Mouse (Mus musculus): ENCODE results near the gene Kcnn4. TPM values are rescaled to one million over a fixed set of nuclear protein-coding genes. Genes with fewer than 3 reads are reported as not detected.

The Kcnn4 gene
- polyA plus RNA-seq, 1 experiment from 2014 or later: 3.2 TPM

DNA sequence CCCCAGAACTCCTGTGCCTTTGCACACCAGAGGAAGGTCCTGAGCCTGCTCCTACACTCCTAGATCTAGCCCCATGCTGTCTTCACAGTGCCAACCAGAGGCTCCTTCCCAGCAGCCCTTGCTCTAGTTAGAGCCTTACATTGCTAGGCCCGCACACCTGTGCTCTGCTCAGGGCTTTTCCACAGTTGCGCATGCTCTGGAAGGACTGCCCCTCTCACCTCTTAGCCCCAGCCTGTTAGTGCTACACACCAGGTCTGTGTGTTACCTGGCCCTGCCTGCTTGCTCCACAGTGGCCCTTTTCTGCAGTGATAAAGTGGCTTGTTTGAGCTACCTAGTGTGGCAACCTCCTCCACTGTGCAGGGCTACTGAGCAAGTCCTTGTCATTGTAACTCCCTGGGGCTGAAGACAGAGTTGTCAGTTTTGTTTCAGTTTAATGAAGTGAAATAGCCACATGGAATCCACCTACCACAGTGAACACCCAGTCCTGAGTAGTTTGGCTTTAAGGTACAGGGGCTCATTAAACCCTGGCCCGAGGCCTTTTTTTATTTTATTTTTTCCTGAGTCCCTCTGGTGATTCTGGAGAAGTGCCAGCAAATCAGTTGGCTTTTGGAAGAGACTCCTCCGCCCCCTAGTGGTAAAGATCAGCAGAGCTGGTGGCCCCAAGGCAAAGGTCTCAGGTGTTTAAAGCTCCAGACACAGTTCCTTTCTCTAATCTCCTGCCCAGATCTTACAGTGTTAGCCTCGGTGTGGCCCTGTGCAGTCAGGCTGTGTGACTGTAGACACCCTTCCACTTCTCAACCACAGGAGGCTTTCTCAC is 36.7 kb downstream of the Kcnn4 start:
- Histone ChIP-seq H3K27me3 (ENCODE audit: control insufficient read depth, insufficient read depth, low read depth, low read length) (no peaks in the 10 kb centered on the region), H3K4me1 (replicated peaks; ENCODE audit: control insufficient read depth, insufficient read depth, low read length) (0 out of 2 replicates have a peak, but pooled peaks cover 4% of the 10 kb centered on the region), H3K9ac (ENCODE audit: low read length) (no peak overlapping the region), H3K27ac (ENCODE audit: low read length) (0 out of 2 replicates have a peak overlapping the region, but pooled peaks have one; percentile 18), H3K4me2 (ENCODE audit: low read depth, low read length) (no peak overlapping the region), H3K36me3 (ENCODE audit: control insufficient read depth, insufficient read depth, low read length) (peaks cover 14% of the 10 kb centered on the region; the same call in 1 of the 2 replicates), H3K9me3 (ENCODE audit: control insufficient read depth, low read length) (no peaks in the 10 kb centered on the region), H3K4me3 (ENCODE audit: low read length) (no peak overlapping the region)
- WGBS: 40% methylated on average over 5 of the region's 5 CpGs
- no peak for ATAC-seq (ENCODE audit: low read depth)

DNA sequence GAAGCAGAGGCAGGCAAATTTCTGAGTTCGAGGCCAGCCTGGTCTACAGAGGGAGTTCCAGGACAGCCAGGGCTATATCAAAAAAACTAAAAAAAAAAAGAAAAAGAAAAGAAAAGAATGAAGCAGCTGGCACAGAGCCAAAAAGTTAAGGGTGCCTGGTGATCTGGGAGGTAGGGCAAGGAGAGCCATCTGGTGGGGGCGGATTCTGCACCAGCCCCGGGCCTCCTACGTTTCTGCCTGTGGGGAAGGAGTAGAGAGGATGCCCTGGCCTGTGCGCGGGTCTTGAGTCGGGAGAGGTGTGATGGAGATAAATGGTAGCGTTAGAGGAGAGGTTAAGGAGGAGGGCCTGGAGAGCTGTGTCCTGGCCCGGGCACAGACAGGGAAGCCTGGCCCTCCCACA is 38.1 kb downstream of the Kcnn4 start:
- H3K27me3 ChIP-seq (ENCODE audit: control insufficient read depth, insufficient read depth, low read depth, low read length): no peaks in the 10 kb centered on the region
- ATAC-seq (ENCODE audit: low read depth): no peak
- no peaks in the 10 kb centered on the region for H3K9me3 ChIP-seq (ENCODE audit: control insufficient read depth, low read length)
- H3K9ac ChIP-seq (ENCODE audit: low read length): no peak overlapping the region
- WGBS: 69% methylated on average over 9 of the region's 9 CpGs
- 0 out of 2 replicates have a peak, but pooled peaks cover 4% of the 10 kb centered on the region for H3K4me1 ChIP-seq (replicated peaks; ENCODE audit: control insufficient read depth, insufficient read depth, low read length)
- no peak overlapping the region for H3K4me3 ChIP-seq (ENCODE audit: low read length)
- H3K4me2 ChIP-seq (ENCODE audit: low read depth, low read length): no peak overlapping the region
- H3K27ac ChIP-seq (ENCODE audit: low read length): no peak overlapping the region
- peaks cover 8% of the 10 kb centered on the region; the same call in 1 of the 2 replicates for H3K36me3 ChIP-seq (ENCODE audit: control insufficient read depth, insufficient read depth, low read length)

DNA sequence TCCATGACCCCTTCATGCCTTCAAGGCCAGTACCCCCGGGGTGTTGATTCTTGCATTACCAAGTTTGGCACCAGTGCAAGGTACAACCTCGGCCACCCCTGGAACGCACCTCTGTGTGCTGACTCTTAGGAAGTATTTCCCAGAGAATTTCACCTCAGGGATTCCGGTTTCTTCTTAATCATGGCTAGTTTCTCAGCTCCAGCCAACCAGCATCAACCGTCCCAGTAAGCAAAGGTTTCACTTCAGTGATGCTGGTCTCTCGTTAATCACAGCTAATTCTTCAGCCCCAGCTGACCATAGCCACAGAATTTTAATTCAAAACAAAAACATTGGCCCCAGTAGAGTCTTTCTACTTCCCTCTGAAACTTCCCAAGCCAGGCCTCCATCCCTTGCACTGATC is 40.1 kb downstream of the Kcnn4 start:
- ATAC-seq (ENCODE audit: low read depth): no peak
- WGBS: 84% methylated on average over 6 of the region's 6 CpGs
- no peak overlapping the region for H3K4me2 ChIP-seq (ENCODE audit: low read depth, low read length)
- no peaks in the 10 kb centered on the region for H3K9me3 ChIP-seq (ENCODE audit: control insufficient read depth, low read length)
- 0 out of 2 replicates have a peak, but pooled peaks cover 4% of the 10 kb centered on the region for H3K4me1 ChIP-seq (replicated peaks; ENCODE audit: control insufficient read depth, insufficient read depth, low read length)
- H3K9ac ChIP-seq (ENCODE audit: low read length): no peak overlapping the region
- H3K27me3 ChIP-seq (ENCODE audit: control insufficient read depth, insufficient read depth, low read depth, low read length): no peaks in the 10 kb centered on the region
- peaks cover 4% of the 10 kb centered on the region; the same call in 1 of the 2 replicates for H3K36me3 ChIP-seq (ENCODE audit: control insufficient read depth, insufficient read depth, low read length)
- no peak overlapping the region for H3K4me3 ChIP-seq (ENCODE audit: low read length)
- no peak overlapping the region for H3K27ac ChIP-seq (ENCODE audit: low read length)

DNA sequence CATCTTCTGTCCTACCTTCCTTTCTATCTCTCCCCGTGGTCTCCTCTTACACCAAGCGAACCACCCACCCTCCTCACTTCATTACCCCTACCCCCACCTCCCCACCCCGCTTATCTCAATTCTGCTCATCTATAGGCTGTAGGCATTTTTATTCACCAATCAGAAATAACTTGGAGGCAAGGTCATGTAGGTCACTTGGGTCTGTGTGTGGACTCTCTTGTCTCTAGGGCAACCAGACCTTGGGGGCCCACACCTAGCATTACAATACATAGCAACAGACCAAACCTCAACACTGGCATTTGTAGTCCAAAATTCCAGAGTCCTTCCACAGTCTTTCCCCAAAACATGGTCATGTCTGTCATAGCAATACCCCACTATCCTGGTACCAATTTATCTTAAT is 40.8 kb downstream of the Kcnn4 start:
- Histone ChIP-seq H3K4me1 (replicated peaks; ENCODE audit: control insufficient read depth, insufficient read depth, low read length) (0 out of 2 replicates have a peak, but pooled peaks cover 4% of the 10 kb centered on the region), H3K9me3 (ENCODE audit: control insufficient read depth, low read length) (no peaks in the 10 kb centered on the region), H3K36me3 (ENCODE audit: control insufficient read depth, insufficient read depth, low read length) (peaks cover 2% of the 10 kb centered on the region; the same call in 1 of the 2 replicates), H3K27me3 (ENCODE audit: control insufficient read depth, insufficient read depth, low read depth, low read length) (no peaks in the 10 kb centered on the region), H3K4me3 (ENCODE audit: low read length) (no peak overlapping the region), H3K27ac (ENCODE audit: low read length) (no peak overlapping the region), H3K9ac (ENCODE audit: low read length) (no peak overlapping the region), H3K4me2 (ENCODE audit: low read depth, low read length) (no peak overlapping the region)
- 70% methylated on average over 3 of the region's 3 CpGs for WGBS
- ATAC-seq (ENCODE audit: low read depth): no peak

DNA sequence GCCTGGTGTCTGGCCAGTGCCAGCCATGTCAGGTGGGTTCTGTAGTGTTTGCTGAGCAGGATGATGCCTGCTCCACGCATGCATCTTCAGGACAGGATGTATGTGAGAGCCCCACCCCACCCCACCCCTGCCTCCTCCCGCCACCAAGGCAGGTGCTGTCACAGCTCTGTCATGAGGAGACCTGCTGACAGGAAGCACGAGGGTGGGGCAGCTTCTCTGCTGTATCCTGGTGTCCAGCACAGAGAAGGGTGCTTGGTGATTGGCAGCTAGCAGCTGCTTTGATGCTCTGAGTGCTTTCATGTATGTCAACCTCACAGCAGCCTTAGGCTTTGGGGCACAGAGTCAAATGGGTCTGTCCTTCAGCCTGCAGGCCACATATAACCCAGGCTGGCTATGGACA is 43.6 kb downstream of the Kcnn4 start:
- H3K27ac ChIP-seq (ENCODE audit: low read length): no peak overlapping the region
- H3K27me3 ChIP-seq (ENCODE audit: control insufficient read depth, insufficient read depth, low read depth, low read length): no peaks in the 10 kb centered on the region
- WGBS: 71% methylated on average over 3 of the region's 3 CpGs

DNA sequence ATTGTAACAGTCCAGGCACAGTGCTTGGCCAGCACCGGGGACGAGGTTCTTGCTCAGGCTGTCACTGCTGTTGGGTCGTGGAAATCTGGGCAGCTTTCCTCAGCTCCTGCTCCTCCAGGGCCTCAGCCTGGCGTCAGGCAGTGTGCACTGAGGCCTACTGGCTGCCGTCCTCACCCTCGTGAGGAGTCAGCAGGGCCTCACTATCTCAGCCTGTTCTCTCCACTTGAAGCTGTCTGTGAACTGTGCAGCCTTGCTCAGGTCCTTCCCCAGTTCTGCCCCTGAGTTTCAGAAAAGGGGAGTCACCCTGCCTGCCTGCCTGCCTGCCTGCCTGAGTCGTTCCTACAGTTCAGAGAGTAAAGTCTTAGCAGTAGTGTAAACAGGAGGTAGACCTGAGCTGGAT is 45.2 kb downstream of the Kcnn4 start:
- WGBS: 51% methylated on average over 7 of the region's 7 CpGs
- Histone ChIP-seq H3K4me1 (replicated peaks; ENCODE audit: control insufficient read depth, insufficient read depth, low read length) (no peaks in the 10 kb centered on the region), H3K27ac (ENCODE audit: low read length) (no peak overlapping the region), H3K36me3 (ENCODE audit: control insufficient read depth, insufficient read depth, low read length) (no peaks in the 10 kb centered on the region; the same call in none of the 2 replicates), H3K27me3 (ENCODE audit: control insufficient read depth, insufficient read depth, low read depth, low read length) (no peaks in the 10 kb centered on the region), H3K4me3 (ENCODE audit: low read length) (no peak overlapping the region), H3K9ac (ENCODE audit: low read length) (no peak overlapping the region), H3K9me3 (ENCODE audit: control insufficient read depth, low read length) (no peaks in the 10 kb centered on the region), H3K4me2 (ENCODE audit: low read depth, low read length) (no peak overlapping the region)
- ATAC-seq (ENCODE audit: low read depth): no peak

More for the DNA sequence above, 43.6 kb downstream of the Kcnn4 start:
- Histone ChIP-seq H3K4me1 (replicated peaks; ENCODE audit: control insufficient read depth, insufficient read depth, low read length) (no peaks in the 10 kb centered on the region), H3K4me3 (ENCODE audit: low read length) (no peak overlapping the region), H3K9ac (ENCODE audit: low read length) (no peak overlapping the region), H3K4me2 (ENCODE audit: low read depth, low read length) (no peak overlapping the region), H3K36me3 (ENCODE audit: control insufficient read depth, insufficient read depth, low read length) (no peaks in the 10 kb centered on the region; the same call in 1 of the 2 replicates), H3K9me3 (ENCODE audit: control insufficient read depth, low read length) (no peaks in the 10 kb centered on the region)
- no peak for ATAC-seq (ENCODE audit: low read depth)

DNA sequence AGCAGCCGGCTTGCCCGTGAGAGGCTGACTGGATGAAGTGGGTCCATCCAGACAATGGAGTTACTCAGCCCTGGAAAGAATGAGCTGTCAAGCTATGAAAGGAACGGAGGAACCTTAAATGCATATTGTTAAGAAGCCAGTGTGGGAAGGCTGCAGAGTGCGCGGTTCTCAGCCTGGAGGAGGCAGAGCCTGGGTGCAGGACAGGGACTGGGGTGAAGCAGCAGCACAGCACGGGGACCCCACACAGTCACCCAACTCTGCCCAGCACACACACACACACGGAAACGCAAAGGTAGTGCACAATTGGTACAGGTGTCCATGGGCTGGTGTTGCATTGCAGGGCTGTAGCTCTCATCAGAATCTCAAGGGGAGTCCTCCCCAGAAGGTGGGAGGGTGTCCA is 49.5 kb downstream of the Kcnn4 start:
- no peak for ATAC-seq (ENCODE audit: low read depth)
- Histone ChIP-seq H3K36me3 (ENCODE audit: control insufficient read depth, insufficient read depth, low read length) (peaks cover 8% of the 10 kb centered on the region), H3K9me3 (ENCODE audit: control insufficient read depth, low read length) (no peaks in the 10 kb centered on the region), H3K27me3 (ENCODE audit: control insufficient read depth, insufficient read depth, low read depth, low read length) (no peaks in the 10 kb centered on the region), H3K4me2 (ENCODE audit: low read depth, low read length) (no peak overlapping the region), H3K27ac (ENCODE audit: low read length) (no peak overlapping the region), H3K4me1 (replicated peaks; ENCODE audit: control insufficient read depth, insufficient read depth, low read length) (no peaks in the 10 kb centered on the region), H3K9ac (ENCODE audit: low read length) (no peak overlapping the region), H3K4me3 (ENCODE audit: low read length) (no peak overlapping the region)
- WGBS: 87% methylated on average over 8 of the region's 8 CpGs

DNA sequence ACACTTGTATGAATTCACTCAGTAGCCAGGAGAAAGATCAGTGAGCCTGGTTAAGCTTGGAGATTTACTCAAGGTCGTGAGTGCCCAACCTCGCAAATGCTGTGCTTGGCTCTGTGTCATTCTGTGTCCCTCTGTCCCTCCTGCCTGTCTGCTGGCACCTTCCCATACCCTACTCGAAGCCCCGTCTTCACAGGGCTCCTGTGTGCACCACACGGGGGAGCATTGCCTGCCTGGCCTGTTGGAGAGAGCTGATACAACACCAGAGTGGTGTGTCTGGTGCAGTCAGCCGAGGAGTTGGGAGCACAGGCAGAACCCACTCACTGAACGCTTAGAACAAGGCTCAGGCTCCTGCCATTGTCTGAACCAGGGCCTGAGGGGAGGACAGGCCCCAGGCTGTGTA is 51.6 kb downstream of the Kcnn4 start:
- Histone ChIP-seq H3K4me1 (replicated peaks; ENCODE audit: control insufficient read depth, insufficient read depth, low read length) (no peaks in the 10 kb centered on the region), H3K36me3 (ENCODE audit: control insufficient read depth, insufficient read depth, low read length) (peaks cover 8% of the 10 kb centered on the region), H3K9me3 (ENCODE audit: control insufficient read depth, low read length) (no peaks in the 10 kb centered on the region), H3K27ac (ENCODE audit: low read length) (no peak overlapping the region), H3K9ac (ENCODE audit: low read length) (0 out of 2 replicates have a peak overlapping the region, but pooled peaks have one; percentile 4), H3K4me2 (ENCODE audit: low read depth, low read length) (no peak overlapping the region), H3K4me3 (ENCODE audit: low read length) (no peak overlapping the region), H3K27me3 (ENCODE audit: control insufficient read depth, insufficient read depth, low read depth, low read length) (no peaks in the 10 kb centered on the region)
- ATAC-seq (ENCODE audit: low read depth): no peak
- 74% methylated on average over 7 of the region's 7 CpGs for WGBS

DNA sequence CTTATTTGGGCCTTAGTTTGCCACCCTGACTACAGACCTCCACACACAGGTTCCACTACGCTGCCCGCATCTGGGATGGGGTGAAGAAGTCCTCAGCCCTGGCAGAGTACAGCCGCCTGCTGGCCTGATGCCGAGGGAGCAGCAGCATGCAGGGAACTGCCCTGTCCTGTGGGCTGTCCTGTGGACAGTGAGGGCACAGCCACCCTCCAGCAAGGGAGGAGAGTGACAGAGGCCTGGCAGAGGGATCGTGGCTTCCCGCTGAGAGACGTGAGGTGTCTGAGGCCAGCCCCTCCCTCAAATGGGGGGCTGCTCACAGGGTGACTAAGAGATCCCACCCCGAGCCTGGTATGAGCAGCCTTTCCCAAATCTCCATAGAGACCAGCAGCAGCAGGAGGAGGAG is 52.2 kb downstream of the Kcnn4 start:
- Histone ChIP-seq H3K9ac (ENCODE audit: low read length) (no peak overlapping the region), H3K4me3 (ENCODE audit: low read length) (no peak overlapping the region), H3K36me3 (ENCODE audit: control insufficient read depth, insufficient read depth, low read length) (peaks cover 8% of the 10 kb centered on the region), H3K4me1 (replicated peaks; ENCODE audit: control insufficient read depth, insufficient read depth, low read length) (no peaks in the 10 kb centered on the region), H3K9me3 (ENCODE audit: control insufficient read depth, low read length) (no peaks in the 10 kb centered on the region), H3K4me2 (ENCODE audit: low read depth, low read length) (no peak overlapping the region), H3K27me3 (ENCODE audit: control insufficient read depth, insufficient read depth, low read depth, low read length) (no peaks in the 10 kb centered on the region), H3K27ac (ENCODE audit: low read length) (no peak overlapping the region)
- no peak for ATAC-seq (ENCODE audit: low read depth)
- 74% methylated on average over 8 of the region's 8 CpGs for WGBS
